Mouse (Mus musculus) testis, postnatal 14 days (tissue): ENCODE results near the gene Apopt1.
A peak's percentile ranks its signal among the peaks of the same experiment; 100 is the strongest.

Experiments
- DNase-seq: peaks from one replicate; pipeline ENCODE4 v3.0.0; 2021; ENCODE audit warnings: low spot score

Gene Apopt1

GRCm38 (mm10) chr12:111747421-111747820 lies 34.4 kb downstream of the Apopt1 start:
- DNase-seq: no peak

DNA sequence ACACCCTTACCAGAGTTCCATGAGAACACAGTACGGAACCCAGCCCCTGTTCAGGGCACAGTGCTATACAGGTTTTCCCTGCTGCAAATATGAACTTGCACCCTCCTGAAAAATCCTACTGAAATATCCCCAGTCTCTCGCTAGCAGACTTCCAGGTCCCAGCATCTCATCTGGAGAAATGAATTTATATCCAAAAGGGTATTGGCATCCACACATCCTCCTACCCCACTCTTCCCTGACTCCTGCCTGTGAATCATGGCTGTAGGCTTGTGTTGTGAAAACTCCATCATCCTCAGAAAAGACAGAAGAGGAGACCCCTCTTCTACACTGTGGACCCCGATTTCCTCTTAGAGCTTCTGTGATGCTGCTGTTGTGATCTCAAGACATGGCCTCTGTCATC lies 37.7 kb downstream of the Apopt1 start:
- DNase-seq: no peak

DNA sequence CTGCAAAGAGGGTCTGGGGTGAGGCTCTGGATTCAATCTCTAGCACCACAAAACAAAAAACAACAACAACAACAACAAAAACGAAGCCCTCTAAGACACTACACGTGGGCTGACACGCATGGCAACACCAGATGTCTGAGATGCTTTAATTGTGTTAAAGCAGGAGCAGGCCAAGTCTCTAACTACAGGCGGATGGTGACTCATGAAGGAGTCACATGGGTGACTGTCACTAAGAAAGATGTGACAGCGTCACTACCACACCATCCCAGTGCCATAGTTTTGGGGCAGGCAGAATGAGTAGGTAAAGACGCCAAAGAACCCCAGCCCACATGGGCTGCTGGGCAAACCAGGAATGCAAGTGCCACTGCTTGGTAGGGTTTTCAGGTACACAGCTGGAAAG lies 39.4 kb downstream of the Apopt1 start:
- DNase-seq: no peak

DNA sequence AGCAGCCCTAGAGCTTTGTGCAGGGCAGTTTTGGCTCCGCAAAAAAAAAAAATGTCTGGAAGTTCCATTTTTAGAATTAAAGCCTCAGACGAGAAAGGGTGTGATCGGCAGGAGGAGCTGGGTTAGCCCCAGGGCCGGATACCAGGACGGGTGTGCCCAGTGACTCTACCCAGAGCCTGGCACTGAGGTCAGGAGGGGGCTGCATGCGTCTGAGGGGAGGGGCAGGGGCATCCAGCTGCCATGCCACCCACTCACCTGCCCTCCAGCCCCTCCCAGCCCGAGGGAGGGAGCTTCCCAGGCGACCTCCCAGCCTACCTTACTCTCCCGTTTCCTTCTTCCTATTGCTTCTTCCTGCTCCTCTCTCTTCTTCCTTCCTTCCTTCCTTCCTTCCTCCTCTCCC lies 40.3 kb downstream of the Apopt1 start:
- DNase-seq: no peak

DNA sequence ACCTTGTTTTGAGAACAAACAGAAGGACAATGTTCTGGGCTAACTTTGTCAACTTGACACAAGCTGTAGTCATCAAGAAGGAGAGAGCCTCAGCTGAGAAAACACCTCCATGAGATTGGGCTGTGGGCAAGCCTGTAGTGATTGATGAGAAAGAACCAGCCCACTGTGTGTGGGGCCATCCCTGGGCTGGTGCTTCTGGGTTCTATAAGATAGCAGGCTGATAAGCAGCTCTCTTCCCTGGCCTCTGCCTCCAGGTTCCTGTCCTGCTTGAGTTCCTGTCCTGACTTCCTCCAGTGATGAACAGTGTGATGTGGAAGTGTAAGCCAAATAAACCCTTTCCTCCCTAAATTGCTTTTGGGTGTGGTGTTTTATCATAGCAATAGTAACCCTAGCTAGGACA lies 41.6 kb downstream of the Apopt1 start:
- no peak for DNase-seq

GRCm38 (mm10) chr12:111755231-111755630 lies 42.2 kb downstream of the Apopt1 start:
- no peak for DNase-seq

- no peak for DNase-seq
Observed at GRCm38 (mm10) chr12:111756082-111756697, 43.1 kb downstream of the Apopt1 start.

- DNase-seq: no peak
Observed at GRCm38 (mm10) chr12:111756698-111757082, 43.6 kb downstream of the Apopt1 start.

DNA sequence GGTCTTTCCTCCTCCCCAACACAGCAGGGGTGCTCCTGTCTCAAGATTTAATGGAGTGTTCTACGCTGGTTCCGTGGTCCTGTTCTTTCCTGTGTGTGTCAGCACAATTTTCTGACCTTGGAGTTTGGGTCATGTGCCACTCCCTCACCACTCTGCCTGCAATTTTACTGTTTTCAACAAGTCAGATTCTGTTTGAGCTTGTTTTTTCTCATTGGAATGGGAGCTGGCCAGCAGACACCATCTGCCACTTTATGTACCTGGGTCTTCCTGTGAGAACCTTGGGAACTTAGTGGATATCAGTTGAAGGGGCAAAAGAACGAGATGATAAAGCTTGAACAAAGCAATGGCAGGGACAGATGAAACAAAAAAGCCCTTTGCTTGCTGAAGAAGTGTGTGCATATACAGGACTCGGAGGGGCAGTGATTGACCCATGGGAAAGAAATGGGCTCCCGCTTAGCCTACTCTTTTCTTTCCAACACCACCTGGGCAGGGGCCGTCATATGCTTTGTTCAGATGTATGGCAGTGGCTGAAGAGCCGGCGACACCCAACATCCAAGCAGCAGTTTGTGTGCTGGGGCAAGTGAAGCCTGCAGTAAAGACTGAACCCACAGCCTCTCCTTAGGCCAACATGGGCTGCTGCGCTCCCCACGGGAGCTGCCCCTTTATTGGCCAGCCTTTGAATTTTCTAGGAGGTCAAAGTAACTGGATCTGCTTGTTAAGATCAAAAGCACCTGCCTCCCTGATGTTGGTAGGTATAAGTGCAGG lies 44.7 kb downstream of the Apopt1 start:
- DNase-seq: no peak

GRCm38 (mm10) chr12:111758381-111759175 lies 45.5 kb downstream of the Apopt1 start, which contains the start of gene Klc1:
TSS of gene Klc1 (plus strand) at chr12:111758849.
- peak; percentile 70 for DNase-seq

DNA sequence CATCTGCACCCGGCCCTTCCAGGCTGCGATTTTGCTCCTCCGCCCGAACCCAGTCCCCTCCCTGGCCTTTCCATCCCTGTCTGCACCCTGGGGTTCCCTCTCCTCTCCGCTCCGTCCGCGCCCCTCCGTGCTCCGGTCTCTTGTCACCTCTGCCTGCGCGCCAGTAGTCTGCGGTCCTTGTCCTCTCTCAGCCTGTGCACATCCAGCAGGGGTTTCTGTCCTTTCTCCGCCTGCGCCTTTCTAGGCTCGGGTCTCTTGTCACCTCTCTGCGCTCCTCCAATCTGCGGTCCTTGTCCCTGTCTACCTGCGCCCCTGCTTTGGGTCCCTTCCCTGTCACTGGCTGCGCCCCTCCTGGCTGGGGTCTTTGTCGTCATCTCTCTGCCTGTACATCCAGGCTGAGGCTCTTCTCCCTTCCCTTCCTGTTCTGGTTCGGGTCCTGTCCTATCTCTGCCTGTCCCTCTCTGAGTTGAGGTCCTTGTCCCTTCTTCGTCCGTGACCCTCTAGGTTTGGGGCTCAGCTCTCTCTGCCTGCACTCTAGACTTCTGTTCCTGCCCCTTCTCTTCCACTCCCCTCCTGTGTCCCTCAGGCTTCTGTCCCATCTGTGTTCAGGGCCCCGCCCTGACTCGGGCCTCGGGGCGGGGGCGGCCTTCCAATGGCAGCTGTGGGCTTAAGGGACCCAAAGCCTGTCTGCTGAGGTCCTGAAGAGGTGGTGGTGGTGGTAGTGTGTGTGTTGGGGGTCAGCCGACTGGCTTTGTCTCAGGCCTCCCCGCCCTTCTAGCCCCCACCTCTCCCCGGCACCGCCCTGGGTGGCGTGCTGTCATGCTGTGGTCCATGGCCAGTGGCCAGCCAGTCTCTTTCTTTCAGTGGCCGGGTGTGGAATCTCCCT lies 46.4 kb downstream of the Apopt1 start:
- no peak for DNase-seq

GRCm38 (mm10) chr12:111760306-111760908 lies 47.3 kb downstream of the Apopt1 start:
- DNase-seq: no peak

GRCm38 (mm10) chr12:111762620-111763280 lies 49.7 kb downstream of the Apopt1 start:
- no peak for DNase-seq

DNA sequence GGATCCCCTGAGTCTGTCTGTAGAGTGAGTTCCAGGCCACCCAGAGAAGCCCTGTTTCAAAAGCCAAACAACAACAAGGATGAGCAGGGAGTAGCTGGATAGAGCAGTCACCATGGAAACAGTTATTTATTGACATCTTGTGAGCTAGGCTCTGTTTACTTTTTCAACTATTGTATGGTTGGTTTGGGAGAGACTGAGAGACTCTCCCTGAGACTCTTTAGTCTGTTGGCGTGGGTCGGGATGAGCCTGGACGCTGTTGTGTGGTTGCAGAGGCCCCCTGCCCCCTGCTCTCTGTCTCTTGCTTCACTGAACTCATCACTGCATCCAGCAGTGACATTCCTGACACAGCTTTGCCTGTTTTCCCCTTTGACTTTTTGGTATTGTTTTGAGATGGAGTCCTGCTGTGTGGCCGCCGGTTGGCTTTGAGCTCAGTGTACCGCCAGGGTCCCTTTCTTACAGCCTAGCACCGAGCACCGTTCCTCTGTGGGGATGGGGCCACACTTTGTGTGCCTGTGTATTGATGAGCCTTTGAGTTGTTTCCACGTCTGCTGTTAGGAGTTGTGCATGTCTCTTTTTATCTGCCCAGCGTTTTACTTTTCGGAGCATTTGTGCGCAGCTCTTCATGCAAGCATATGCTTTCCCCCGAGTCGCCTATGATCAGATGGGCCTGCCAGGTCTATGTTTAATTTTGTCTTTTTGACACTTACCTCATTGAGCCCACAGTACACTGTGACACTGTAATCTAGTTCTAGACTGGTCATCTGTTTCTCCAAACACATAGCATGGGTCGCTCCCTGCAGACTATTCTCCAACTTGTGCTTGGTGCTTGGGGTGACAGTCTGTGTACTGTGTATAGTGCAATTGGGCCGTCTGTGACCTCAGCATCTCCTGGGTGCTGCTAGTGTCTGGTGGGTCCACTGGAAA lies 53.5 kb downstream of the Apopt1 start:
- no peak for DNase-seq

- no peak for DNase-seq
Observed at GRCm38 (mm10) chr12:111768322-111768928, 55.4 kb downstream of the Apopt1 start.

DNA sequence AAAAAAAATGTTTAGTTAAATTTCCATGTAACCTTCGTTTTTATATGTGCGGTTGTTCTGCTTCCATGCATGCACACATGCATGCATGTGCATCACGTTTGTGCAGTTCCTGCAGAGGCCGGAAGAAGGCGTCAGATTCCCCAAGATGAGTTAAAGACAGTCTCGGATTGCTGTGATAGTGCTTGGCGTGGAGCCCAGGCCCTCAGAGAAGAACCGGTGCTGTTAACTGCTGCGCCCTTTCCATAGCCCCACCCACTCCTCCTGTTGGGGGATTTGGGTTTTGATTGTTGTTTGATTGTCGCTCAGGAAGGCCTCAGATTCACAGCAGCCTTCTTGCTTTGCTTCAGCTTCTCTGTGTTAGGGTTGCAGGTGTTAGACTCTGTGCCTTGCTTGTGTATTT lies 56.2 kb downstream of the Apopt1 start:
- no peak for DNase-seq

DNA sequence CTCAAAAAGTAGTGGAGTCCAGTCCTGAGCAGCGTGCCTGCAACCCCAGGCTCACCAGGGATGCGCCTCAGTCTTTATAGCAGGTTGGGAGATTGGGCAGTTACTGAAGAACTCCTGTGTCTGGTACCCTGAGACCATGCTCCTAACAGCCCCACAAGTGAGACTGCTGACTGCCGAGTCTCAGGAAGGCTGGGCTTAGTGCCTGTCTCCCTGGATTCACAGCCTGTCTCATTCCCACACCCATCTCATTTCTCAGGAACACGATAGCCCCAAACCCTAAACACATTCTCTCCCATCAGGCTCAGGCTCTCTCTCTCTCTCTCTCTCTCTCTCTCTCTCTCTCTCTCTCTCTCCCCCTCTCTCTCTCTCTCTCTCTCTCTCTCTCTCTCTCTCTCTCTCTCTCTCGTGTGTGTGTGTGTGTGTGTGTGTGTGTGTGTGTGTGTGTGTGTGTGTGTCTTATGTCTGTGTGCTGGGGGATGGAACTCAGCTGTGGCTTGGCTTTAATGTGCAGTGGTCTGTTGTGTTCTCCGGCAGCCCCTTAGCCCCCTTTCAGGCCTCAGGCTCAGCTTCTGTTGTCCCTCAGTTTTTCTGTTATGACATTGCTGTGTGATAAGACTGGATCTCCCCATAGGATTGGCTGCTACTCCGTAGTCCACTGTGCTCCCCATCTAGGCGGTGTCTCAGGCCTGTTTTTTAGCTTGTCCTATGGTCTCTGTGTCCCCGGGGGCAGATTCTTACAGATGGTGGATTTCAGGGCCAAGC lies 56.9 kb downstream of the Apopt1 start:
- DNase-seq: no peak

DNA sequence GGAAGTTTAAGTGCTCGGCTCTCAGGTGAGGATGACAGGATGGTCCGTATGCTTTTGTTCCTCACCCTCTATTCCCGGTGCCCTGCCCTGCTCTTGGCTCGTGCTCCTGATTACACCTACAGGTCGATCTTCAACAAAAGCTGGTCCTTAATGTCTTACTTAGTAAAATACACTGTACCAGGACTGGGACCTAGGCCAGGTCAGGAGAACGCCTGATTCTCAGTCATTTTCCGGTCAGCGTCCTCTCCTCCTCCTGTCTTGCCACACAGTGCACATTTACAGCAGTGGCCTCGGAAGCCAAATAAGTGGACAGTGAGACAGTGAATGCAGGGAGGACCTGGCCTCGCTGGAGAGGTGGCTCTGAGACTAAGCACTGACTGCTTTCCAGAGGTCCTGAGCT lies 57.6 kb downstream of the Apopt1 start:
- DNase-seq: no peak

DNA sequence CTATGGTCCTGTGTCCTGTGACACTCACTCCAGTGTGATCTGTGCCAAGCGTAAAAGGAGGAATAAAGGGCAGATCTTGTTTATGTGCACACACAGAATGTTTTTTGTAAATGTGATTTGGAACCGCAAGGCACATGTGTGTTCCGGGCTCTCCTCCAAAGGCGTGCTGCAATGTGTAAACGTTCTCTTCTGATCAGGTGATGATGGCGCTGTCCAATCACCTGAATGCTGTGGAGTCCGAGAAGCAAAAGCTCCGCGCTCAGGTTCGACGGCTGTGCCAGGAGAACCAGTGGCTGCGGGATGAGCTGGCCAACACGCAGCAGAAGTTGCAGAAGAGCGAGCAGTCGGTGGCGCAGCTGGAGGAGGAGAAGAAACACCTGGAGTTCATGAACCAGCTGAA lies 61.1 kb downstream of the Apopt1 start:
- DNase-seq: no peak
